Mouse (Mus musculus): ENCODE results near the gene Thada. TPM values are rescaled to one million over a fixed set of nuclear protein-coding genes. Genes with fewer than 3 reads are reported as not detected.

Thada gene
- total and polyA plus RNA-seq, 3 experiments, result 5.0 to 8.3 (median 7.7) TPM

- Histone ChIP-seq H3K9ac (ENCODE audit: low read depth, low read length) (no peak overlapping the region), H3K27ac (peak overlapping the region; percentile 92), H3K27me3 (ENCODE audit: control insufficient read depth, insufficient read depth, low read length) (no peaks in the 10 kb centered on the region), H3K4me3 (no peak overlapping the region), H3K79me2 (replicated peaks; ENCODE audit: control insufficient read depth, insufficient read depth, low read length) (no peaks in the 10 kb centered on the region), H3K4me1 (ENCODE audit: control insufficient read depth, insufficient read depth, low read length) (peaks cover 14% of the 10 kb centered on the region), H3K36me3 (ENCODE audit: control insufficient read depth, insufficient read depth, low read length) (peaks cover under 1% of the 10 kb centered on the region; the same call in 1 of the 2 replicates)
- intact Hi-C loops (cut with DNase I), result no loop called here
- TF ChIP-seq EP300 (IDR thresholded peaks at IDR 0.05; ENCODE audit: insufficient read depth, low read depth, low read length), result no peak
- WGBS, result 80% methylated on average over 4 of the region's 4 CpGs
- peak; percentile 29 to 41 for DNase-seq
Observed at GRCm38 (mm10) chr17:84179973-84180365, 286.0 kb downstream of the Thada start.

GRCm38 (mm10) chr17:84179026-84179972 lies 286.7 kb downstream of the Thada start:
- intact Hi-C loops (cut with DNase I), result no loop called here
- no peak overlapping the region for H3K9ac ChIP-seq (ENCODE audit: low read depth, low read length)
- DNase-seq, result peak in 1 of 2 experiments; percentile 13
- H3K36me3 ChIP-seq (ENCODE audit: control insufficient read depth, insufficient read depth, low read length), result no peaks in the 10 kb centered on the region; the same call in 1 of the 2 replicates
- WGBS, result 93% methylated on average over 17 of the region's 17 CpGs
- H3K4me1 ChIP-seq (ENCODE audit: control insufficient read depth, insufficient read depth, low read length), result peaks cover 14% of the 10 kb centered on the region
- H3K27ac ChIP-seq, result peak overlapping the region; percentile 92; the same call in 1 of the 2 replicates
- no peaks in the 10 kb centered on the region for H3K27me3 ChIP-seq (ENCODE audit: control insufficient read depth, insufficient read depth, low read length)
- H3K79me2 ChIP-seq (replicated peaks; ENCODE audit: control insufficient read depth, insufficient read depth, low read length), result no peaks in the 10 kb centered on the region
- TF ChIP-seq POLR2A (IDR thresholded peaks at IDR 0.05; ENCODE audit: insufficient read depth, low read depth, low read length), result no peak
- no peak for TF ChIP-seq EP300 (IDR thresholded peaks at IDR 0.05; ENCODE audit: insufficient read depth, low read depth, low read length)
- TF ChIP-seq CTCF (IDR thresholded peaks at IDR 0.05), result no peak
- no peak overlapping the region for H3K4me3 ChIP-seq

- Histone ChIP-seq H3K4me3 (no peak overlapping the region), H3K9ac (ENCODE audit: low read depth, low read length) (no peak overlapping the region), H3K27me3 (ENCODE audit: control insufficient read depth, insufficient read depth, low read length) (no peaks in the 10 kb centered on the region), H3K27ac (no peak overlapping the region), H3K79me2 (replicated peaks; ENCODE audit: control insufficient read depth, insufficient read depth, low read length) (no peaks in the 10 kb centered on the region), H3K36me3 (ENCODE audit: control insufficient read depth, insufficient read depth, low read length) (no peaks in the 10 kb centered on the region; the same call in 1 of the 2 replicates), H3K4me1 (ENCODE audit: control insufficient read depth, insufficient read depth, low read length) (peaks cover 14% of the 10 kb centered on the region)
- TF ChIP-seq EP300 (IDR thresholded peaks at IDR 0.05; ENCODE audit: insufficient read depth, low read depth, low read length), result no peak
- TF ChIP-seq POLR2A (IDR thresholded peaks at IDR 0.05; ENCODE audit: insufficient read depth, low read depth, low read length), result no peak
- TF ChIP-seq CTCF (IDR thresholded peaks at IDR 0.05), result no peak
- WGBS, result 31% methylated on average over 8 of the region's 8 CpGs
- DNase-seq, result peak in 1 of 2 experiments; percentile 14
- intact Hi-C loops (cut with DNase I), result no loop called here
Observed at GRCm38 (mm10) chr17:84177481-84177880, 288.5 kb downstream of the Thada start.

- peak in 1 of 2 experiments; percentile 10 for DNase-seq
- TF ChIP-seq EP300 (IDR thresholded peaks at IDR 0.05; ENCODE audit: insufficient read depth, low read depth, low read length) (no peak), CTCF (IDR thresholded peaks at IDR 0.05) (no peak), POLR2A (IDR thresholded peaks at IDR 0.05; ENCODE audit: insufficient read depth, low read depth, low read length) (no peak)
- no peak overlapping the region for H3K4me3 ChIP-seq
Observed at GRCm38 (mm10) chr17:84176446-84176845, 289.6 kb downstream of the Thada start.

GRCm38 (mm10) chr17:84175196-84175595 lies 290.8 kb downstream of the Thada start:
- H3K27me3 ChIP-seq (ENCODE audit: control insufficient read depth, insufficient read depth, low read length), result no peaks in the 10 kb centered on the region
- intact Hi-C loops (cut with DNase I), result no loop called here
- 95% methylated on average over 17 of the region's 17 CpGs for WGBS
- no peaks in the 10 kb centered on the region for H3K36me3 ChIP-seq (ENCODE audit: control insufficient read depth, insufficient read depth, low read length)
- H3K79me2 ChIP-seq (replicated peaks; ENCODE audit: control insufficient read depth, insufficient read depth, low read length), result no peaks in the 10 kb centered on the region
- DNase-seq, result peak in 1 of 2 experiments; percentile 9
- TF ChIP-seq CTCF (IDR thresholded peaks at IDR 0.05), result no peak
- no peak for TF ChIP-seq POLR2A (IDR thresholded peaks at IDR 0.05; ENCODE audit: insufficient read depth, low read depth, low read length)
- no peak for TF ChIP-seq EP300 (IDR thresholded peaks at IDR 0.05; ENCODE audit: insufficient read depth, low read depth, low read length)
- H3K4me1 ChIP-seq (ENCODE audit: control insufficient read depth, insufficient read depth, low read length), result no peaks in the 10 kb centered on the region; the same call in 1 of the 2 replicates
- no peak overlapping the region for H3K4me3 ChIP-seq
- H3K9ac ChIP-seq (ENCODE audit: low read depth, low read length), result no peak overlapping the region
- no peak overlapping the region for H3K27ac ChIP-seq

More at GRCm38 (mm10) chr17:84176446-84176845, 289.6 kb downstream of the Thada start:
- no peak overlapping the region for H3K27ac ChIP-seq
- no peak overlapping the region for H3K9ac ChIP-seq (ENCODE audit: low read depth, low read length)
- 84% methylated on average over 7 of the region's 7 CpGs for WGBS
- intact Hi-C loops (cut with DNase I), result no loop called here
- H3K4me1 ChIP-seq (ENCODE audit: control insufficient read depth, insufficient read depth, low read length), result peaks cover 7% of the 10 kb centered on the region
- H3K36me3 ChIP-seq (ENCODE audit: control insufficient read depth, insufficient read depth, low read length), result no peaks in the 10 kb centered on the region
- H3K79me2 ChIP-seq (replicated peaks; ENCODE audit: control insufficient read depth, insufficient read depth, low read length), result no peaks in the 10 kb centered on the region
- no peaks in the 10 kb centered on the region for H3K27me3 ChIP-seq (ENCODE audit: control insufficient read depth, insufficient read depth, low read length)

- no peak for TF ChIP-seq CTCF (IDR thresholded peaks at IDR 0.05)
- TF ChIP-seq POLR2A (IDR thresholded peaks at IDR 0.05; ENCODE audit: insufficient read depth, low read depth, low read length), result no peak
- TF ChIP-seq EP300 (IDR thresholded peaks at IDR 0.05; ENCODE audit: insufficient read depth, low read depth, low read length), result no peak
- H3K4me1 ChIP-seq (ENCODE audit: control insufficient read depth, insufficient read depth, low read length), result no peaks in the 10 kb centered on the region
- no peak overlapping the region for H3K9ac ChIP-seq (ENCODE audit: low read depth, low read length)
- 100% methylated on average over 4 of the region's 4 CpGs for WGBS
- H3K79me2 ChIP-seq (replicated peaks; ENCODE audit: control insufficient read depth, insufficient read depth, low read length), result no peaks in the 10 kb centered on the region
- no peak overlapping the region for H3K4me3 ChIP-seq
- intact Hi-C loops (cut with DNase I), result no loop called here
- DNase-seq, result peak in 1 of 2 experiments; percentile 9
- no peaks in the 10 kb centered on the region for H3K36me3 ChIP-seq (ENCODE audit: control insufficient read depth, insufficient read depth, low read length)
- no peak overlapping the region for H3K27ac ChIP-seq
- H3K27me3 ChIP-seq (ENCODE audit: control insufficient read depth, insufficient read depth, low read length), result no peaks in the 10 kb centered on the region
Observed at GRCm38 (mm10) chr17:84167377-84167776, 298.6 kb downstream of the Thada start.

Measured in heart, adult 2 months (tissue).